Mouse (Mus musculus): ENCODE data around the gene Calhm1.

Calhm1 gene

GRCm38 (mm10) chr19:47144154-47144553, at the start of gene Calhm1:
Gene Calhm1, minus strand, starts transcription at chr19:47144254.
- DNase-seq, result no peak

GRCm38 (mm10) chr19:47192158-47192557, 48.1 kb upstream of the Calhm1 start:
- peak in 1 of 2 experiments; percentile 40 for DNase-seq

GRCm38 (mm10) chr19:47188515-47189128, 44.6 kb upstream of the Calhm1 start:
- peak; percentile 63 to 75 for DNase-seq

GRCm38 (mm10) chr19:47186514-47187275, 42.6 kb upstream of the Calhm1 start:
- DNase-seq, result peak in 1 of 2 experiments; percentile 60

- DNase-seq, result no peak
These were observed 40.7 kb upstream of the Calhm1 start for GRCm38 (mm10) chr19:47184736-47185135.

GRCm38 (mm10) chr19:47184221-47184620, 40.2 kb upstream of the Calhm1 start:
- DNase-seq, result no peak

- peak; percentile 31 to 39 for DNase-seq
These were observed 36.0 kb upstream of the Calhm1 start for GRCm38 (mm10) chr19:47180011-47180410.

- peak; percentile 62 to 65 for DNase-seq
These were observed 35.3 kb upstream of the Calhm1 start for GRCm38 (mm10) chr19:47179272-47179809.

GRCm38 (mm10) chr19:47178431-47179271, 34.6 kb upstream of the Calhm1 start, which contains the start of gene Neurl1a:
Gene Neurl1a, plus strand, starts transcription at chr19:47178820.
- DNase-seq, result peak; percentile 62 to 72

GRCm38 (mm10) chr19:47178001-47178400, 33.9 kb upstream of the Calhm1 start:
- DNase-seq, result peak; percentile 69 to 70

- no peak for DNase-seq
These were observed 33.0 kb upstream of the Calhm1 start for GRCm38 (mm10) chr19:47176916-47177505.

GRCm38 (mm10) chr19:47175472-47175871, 31.4 kb upstream of the Calhm1 start:
- DNase-seq, result no peak

- peak; percentile 37 to 54 for DNase-seq
These were observed 30.5 kb upstream of the Calhm1 start for GRCm38 (mm10) chr19:47174515-47174914.

- peak; percentile 86 to 92 for DNase-seq
These were observed 24.8 kb upstream of the Calhm1 start for GRCm38 (mm10) chr19:47168793-47169412.

GRCm38 (mm10) chr19:47168223-47168622, 24.2 kb upstream of the Calhm1 start:
- no peak for DNase-seq

- DNase-seq, result no peak
These were observed 23.7 kb upstream of the Calhm1 start for GRCm38 (mm10) chr19:47167617-47168214.

- no peak for DNase-seq
These were observed 22.7 kb upstream of the Calhm1 start for GRCm38 (mm10) chr19:47166758-47167157.

GRCm38 (mm10) chr19:47163176-47163744, 19.2 kb upstream of the Calhm1 start:
- DNase-seq, result no peak

- DNase-seq, result no peak
These were observed 17.6 kb upstream of the Calhm1 start for GRCm38 (mm10) chr19:47161669-47162068.

- no peak for DNase-seq
These were observed 13.6 kb upstream of the Calhm1 start, which contains the start of gene Calhm3 for GRCm38 (mm10) chr19:47157664-47158063. Gene Calhm3, minus strand, starts transcription at chr19:47157764.

- DNase-seq, result no peak
These were observed 9.7 kb upstream of the Calhm1 start for GRCm38 (mm10) chr19:47153767-47154166.

Data from cerebellum, postnatal 36 days (tissue).